Mouse (Mus musculus) liver, embryonic 11.5 days (tissue): ENCODE data around the gene Olfr514. TPM values are rescaled to one million over a fixed set of nuclear protein-coding genes. Genes with fewer than 3 reads are reported as not detected.
"Not testable (repeated sequence)": the region's sequence is repeated elsewhere in the genome, so short reads cannot be mapped to it uniquely, and the experiment has no call there.

Source experiments
- ATAC-seq: fragments of 200-750 bp; cut with Nextera tagmentation; replicated peaks from 2 replicates; pipeline ENCODE4 v1.8.0; 2017; ENCODE audit warnings: moderate number of reproducible peaks, mild to moderate bottlenecking, moderate TSS enrichment, moderate library complexity; ENCODE audit not compliant: low FRiP score
- DNase-seq: peaks from one replicate; pipeline ENCODE4 v3.0.0-alpha.2; 2017; ENCODE audit warnings: low spot score
- H3K27ac ChIP-seq: fragments of 300-500 bp; sonication (generic); 2 replicates; pipeline ENCODE4 v1.5.1; 2014; ENCODE audit warnings: mild to moderate bottlenecking, low read depth, low read length, control low read depth
- H3K27me3 ChIP-seq: fragments of 300-500 bp; sonication (generic); replicated peaks from 2 replicates; pipeline ENCODE4 v1.6.1; 2014; ENCODE audit warnings: low read length, mixed read lengths; ENCODE audit not compliant: control insufficient read depth, insufficient read depth
- H3K36me3 ChIP-seq: fragments of 300-500 bp; sonication (generic); 2 replicates; pipeline ENCODE4 v1.6.1; 2014; ENCODE audit warnings: mild to moderate bottlenecking, low read length, moderate library complexity, mixed read lengths; ENCODE audit not compliant: control insufficient read depth, insufficient read depth
- H3K4me1 ChIP-seq: fragments of 300-500 bp; sonication (generic); replicated peaks from 2 replicates; pipeline ENCODE4 v1.6.1; 2014; ENCODE audit warnings: low read length, mixed read lengths; ENCODE audit not compliant: control insufficient read depth, insufficient read depth
- H3K4me2 ChIP-seq: fragments of 300-500 bp; sonication (generic); 2 replicates; pipeline ENCODE4 v1.6.1; 2014; ENCODE audit warnings: mild to moderate bottlenecking, control low read depth, moderate library complexity
- H3K4me3 ChIP-seq: fragments of 300-500 bp; sonication (generic); 2 replicates; pipeline ENCODE4 v1.5.1; 2014; ENCODE audit warnings: low read depth, low read length, control low read depth
- H3K9ac ChIP-seq: fragments of 300-500 bp; sonication (generic); 2 replicates; pipeline ENCODE4 v1.6.1; 2014; ENCODE audit warnings: low read depth, low read length, control low read depth
- H3K9me3 ChIP-seq: fragments of 300-500 bp; sonication (generic); 2 replicates; pipeline ENCODE4 v1.6.1; 2016; ENCODE audit warnings: low read length, inconsistent platforms, mixed read lengths; ENCODE audit not compliant: control insufficient read depth
- WGBS: fragments of 180-500 bp; shearing (Covaris S2); extraction: QIAGEN DNeasy Blood & Tissue Kit; methylation state at CpG from one replicate; pipeline ENCODE4 v1.1.7; 2014; 5-methylcytosine and 5-hydroxymethylcytosine counted together
- polyA plus RNA-seq: library from polyadenylated mRNA; unstranded; fragments of >200 nt; fragmentation: Nextera tagmentation; extraction: Ambion mirVana; gene quantifications from 2 replicates; pipeline ENCODE4 v1.2.1, GENCODE M21; 2014

Olfr514 gene
- not detected in 2 replicates for polyA plus RNA-seq

DNA sequence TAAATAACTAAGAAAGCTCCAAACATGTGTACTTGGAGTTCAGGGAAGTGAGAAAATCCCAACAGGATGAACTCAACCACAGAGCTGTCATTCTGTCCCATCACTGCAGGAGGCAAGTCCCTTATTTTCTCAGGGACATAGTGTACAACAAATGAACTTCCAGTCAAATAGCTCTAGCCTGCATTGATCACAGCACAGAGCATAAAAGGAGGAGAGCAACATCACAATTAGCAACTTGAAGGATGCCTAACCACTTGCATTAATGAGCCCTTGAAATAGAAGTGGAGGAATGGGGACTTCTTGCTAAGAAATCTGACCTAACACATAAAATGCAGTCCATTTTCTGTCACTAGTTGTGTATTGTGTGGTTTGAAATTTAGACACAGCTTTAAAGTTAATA is at the start of gene Olfr514:
Gene Olfr514, minus strand, starts transcription at position 101 of the 400 bp plus-strand sequence.
- no peaks in the 10 kb centered on the region; the same call in 1 of the 2 replicates for H3K9me3 ChIP-seq
- DNase-seq: no peak
- no peak within 1 kb of the TSS for H3K27ac ChIP-seq
- no peak within 1 kb of the TSS for H3K4me2 ChIP-seq
- H3K9ac ChIP-seq: no peak within 1 kb of the TSS
- H3K36me3 ChIP-seq: no peaks in the 10 kb centered on the region
- H3K27me3 ChIP-seq: no peaks in the 10 kb centered on the region
- no peak within 1 kb of the TSS for H3K4me3 ChIP-seq
- no peak for ATAC-seq
- no peaks in the 10 kb centered on the region for H3K4me1 ChIP-seq

DNA sequence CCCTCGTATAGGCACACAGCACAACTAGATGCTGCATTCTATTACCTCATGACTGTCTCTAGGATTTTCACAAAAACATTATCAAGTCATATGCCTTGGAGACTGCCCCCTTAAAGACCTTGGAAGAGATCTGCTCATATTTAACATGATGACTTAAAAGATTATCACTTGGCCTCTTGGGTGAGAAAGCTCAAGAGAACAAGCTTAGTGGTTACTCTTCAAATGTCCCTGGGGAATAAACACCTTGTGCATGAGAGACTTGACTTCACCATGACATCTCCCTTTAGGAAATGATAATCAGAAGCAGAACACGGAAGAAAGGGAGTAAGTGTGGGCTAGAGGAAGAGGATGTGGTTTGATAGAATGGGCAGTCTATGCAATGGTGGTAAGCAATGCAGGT is 46.5 kb upstream of the Olfr514 start, which contains the start of gene Olfr517:
Gene Olfr517, minus strand, starts transcription at position 101 of the 400 bp plus-strand sequence.
- H3K4me2 ChIP-seq: no peak within 1 kb of the TSS
- ATAC-seq (no peak), DNase-seq (no peak)
- H3K36me3 ChIP-seq: no peaks in the 10 kb centered on the region
- no peak within 1 kb of the TSS for H3K9ac ChIP-seq
- no peaks in the 10 kb centered on the region for H3K9me3 ChIP-seq
- WGBS: 53% methylated on average over 2 of the region's 2 CpGs
- H3K4me1 ChIP-seq: no peaks in the 10 kb centered on the region
- H3K4me3 ChIP-seq: no peak within 1 kb of the TSS
- no peak within 1 kb of the TSS for H3K27ac ChIP-seq
- H3K27me3 ChIP-seq: no peaks in the 10 kb centered on the region

DNA sequence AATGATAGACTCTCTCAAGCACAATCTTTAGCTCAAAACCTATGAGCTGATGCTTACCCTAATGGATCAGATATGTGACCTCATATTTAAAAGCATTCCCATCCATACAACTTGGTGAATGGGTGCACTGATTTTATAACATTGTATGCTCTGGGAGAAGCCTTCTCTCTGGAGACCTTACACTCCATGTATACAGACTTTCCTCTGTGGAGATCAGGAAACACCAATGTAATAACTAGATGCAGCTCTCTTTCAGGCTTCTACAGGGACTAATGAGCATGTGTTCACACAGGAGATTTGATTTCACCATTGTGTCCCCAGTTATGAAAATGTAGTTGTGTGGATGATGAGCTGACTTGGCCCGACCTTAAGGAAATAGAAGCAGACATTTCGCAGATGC is 24.6 kb upstream of the Olfr514 start, which contains the start of gene Olfr516:
Gene Olfr516, minus strand, starts transcription at position 101 of the 400 bp plus-strand sequence.
- no peak within 1 kb of the TSS for H3K27ac ChIP-seq
- H3K36me3 ChIP-seq: no peaks in the 10 kb centered on the region
- ATAC-seq (no peak), DNase-seq (no peak)
- H3K4me1 ChIP-seq: no peaks in the 10 kb centered on the region
- H3K9ac ChIP-seq: no peak within 1 kb of the TSS
- 84% methylated on average over 2 of the region's 2 CpGs for WGBS
- no peak within 1 kb of the TSS for H3K4me3 ChIP-seq
- no peaks in the 10 kb centered on the region for H3K9me3 ChIP-seq
- H3K4me2 ChIP-seq: no peak within 1 kb of the TSS
- H3K27me3 ChIP-seq: no peaks in the 10 kb centered on the region

- H3K9ac ChIP-seq, DNase-seq, H3K9me3 ChIP-seq, H3K4me3 ChIP-seq, H3K27ac ChIP-seq, H3K27me3 ChIP-seq, H3K4me1 ChIP-seq, H3K4me2 ChIP-seq, H3K36me3 ChIP-seq: not testable (repeated sequence)
- 44% methylated on average over 5 of the region's 5 CpGs for WGBS
- 0 out of 2 replicates have a peak, but pooled peaks have one; percentile 60 for ATAC-seq
These were observed 11.1 kb downstream of the Olfr514 start for GRCm38 (mm10) chr7:108814593-108815215.

GRCm38 (mm10) chr7:108797205-108797933 is 28.4 kb downstream of the Olfr514 start:
- ATAC-seq (no peak), DNase-seq (no peak)
- Histone ChIP-seq H3K9me3 (no peaks in the 10 kb centered on the region), H3K9ac (no peak overlapping the region), H3K4me2 (no peak overlapping the region), H3K27me3 (no peaks in the 10 kb centered on the region), H3K36me3 (no peaks in the 10 kb centered on the region), H3K4me3 (no peak overlapping the region), H3K4me1 (no peaks in the 10 kb centered on the region), H3K27ac (no peak overlapping the region)
- 55% methylated on average over 1 of the region's 1 CpGs for WGBS

Other genes with a start within 250 kb of the Olfr514 start
- not detected in 2 replicates for gene Olfr506, start 215.2 kb downstream of the Olfr514 start, polyA plus RNA-seq
- not detected in 2 replicates for gene Olfr507, start 204.2 kb downstream of the Olfr514 start, polyA plus RNA-seq
- not detected in 2 replicates for gene Olfr508, start 196.0 kb downstream of the Olfr514 start, polyA plus RNA-seq
- gene Olfr509, start 174.1 kb downstream of the Olfr514 start, polyA plus RNA-seq: not detected in 2 replicates
- not detected in 2 replicates for gene Olfr510, start 159.6 kb downstream of the Olfr514 start, polyA plus RNA-seq
- not detected in 2 replicates for gene Olfr512, start 112.7 kb downstream of the Olfr514 start, polyA plus RNA-seq
- gene Olfr513, start 75.0 kb downstream of the Olfr514 start, polyA plus RNA-seq: not detected in 2 replicates
- not detected in 2 replicates for gene Olfr516, start 24.5 kb upstream of the Olfr514 start, polyA plus RNA-seq
- gene Olfr517, start 46.4 kb upstream of the Olfr514 start, polyA plus RNA-seq: not detected in 2 replicates
- not detected in 2 replicates for gene Olfr518, start 59.0 kb upstream of the Olfr514 start, polyA plus RNA-seq
- gene Olfr519, start 68.4 kb upstream of the Olfr514 start, polyA plus RNA-seq: not detected in 2 replicates
- 0.04 and 0.11 TPM in 2 replicates for gene Nlrp10, start 104.2 kb upstream of the Olfr514 start, polyA plus RNA-seq
- 82.8 and 87.8 TPM in 2 replicates for gene Eif3f, start 108.4 kb upstream of the Olfr514 start, polyA plus RNA-seq
- 0.29 and 0.48 TPM in 2 replicates for gene Tub, start 124.3 kb upstream of the Olfr514 start, polyA plus RNA-seq